Mouse (Mus musculus) neural tube, embryonic 14.5 days (tissue): ENCODE measurements around the gene Dram1. TPM values are rescaled to one million over a fixed set of nuclear protein-coding genes. Genes with fewer than 3 reads are reported as not detected.

Experiments
- ATAC-seq: fragments of 200-750 bp; cut with Nextera tagmentation; 2 replicates; pipeline ENCODE4 v1.8.0; 2017; ENCODE audit warnings: low read depth, mild to moderate bottlenecking, moderate TSS enrichment, moderate library complexity
- H3K27ac ChIP-seq: fragments of 300-500 bp; sonication (generic); 2 replicates; pipeline ENCODE4 v1.5.1; 2014; ENCODE audit warnings: low read depth, mild to moderate bottlenecking, control low read depth, low read length, moderate library complexity, mixed read lengths
- H3K27me3 ChIP-seq: fragments of 300-500 bp; sonication (generic); 2 replicates; pipeline ENCODE4 v1.6.1; 2014; ENCODE audit warnings: low read length; ENCODE audit not compliant: control insufficient read depth, insufficient read depth
- H3K36me3 ChIP-seq: fragments of 300-500 bp; sonication (generic); 2 replicates; pipeline ENCODE4 v1.6.1; 2014; ENCODE audit warnings: low read length, mixed read lengths; ENCODE audit not compliant: control insufficient read depth, insufficient read depth
- H3K4me1 ChIP-seq: fragments of 300-500 bp; sonication (generic); 2 replicates; pipeline ENCODE4 v1.6.1; 2014; ENCODE audit warnings: low read length; ENCODE audit not compliant: control insufficient read depth, insufficient read depth
- H3K4me2 ChIP-seq: fragments of 300-500 bp; sonication (generic); 2 replicates; pipeline ENCODE4 v1.6.1; 2014; ENCODE audit warnings: mild to moderate bottlenecking, low read depth, low read length, control low read depth
- H3K4me3 ChIP-seq: fragments of 300-500 bp; sonication (generic); 2 replicates; pipeline ENCODE4 v1.5.1; 2014; ENCODE audit warnings: low read depth, low read length, control low read depth, mixed read lengths
- H3K9ac ChIP-seq: fragments of 300-500 bp; sonication (generic); replicated peaks from 2 replicates; pipeline ENCODE4 v1.6.1; 2014; ENCODE audit warnings: low read depth, mild to moderate bottlenecking, control low read depth, low read length, mixed read lengths
- H3K9me3 ChIP-seq: fragments of 300-500 bp; sonication (generic); 2 replicates; pipeline ENCODE4 v1.6.1; 2016; ENCODE audit warnings: low read length; ENCODE audit not compliant: control insufficient read depth
- WGBS: fragments of 180-500 bp; shearing (Covaris S2); extraction: QIAGEN DNeasy Blood & Tissue Kit; methylation state at CpG from one replicate; pipeline ENCODE4 v1.1.7; 2014; 5-methylcytosine and 5-hydroxymethylcytosine counted together
- polyA plus RNA-seq: library from polyadenylated mRNA; unstranded; fragments of >200 nt; fragmentation: Nextera tagmentation; extraction: Ambion mirVana; gene quantifications from 2 replicates; pipeline ENCODE4 v1.2.1, GENCODE M21; 2014

Gene Dram1
- polyA plus RNA-seq, 1 experiment from 2014 or later = 0.35 TPM

GRCm38 (mm10) chr10:88409751-88410150 is 30.9 kb upstream of the Dram1 start:
- Histone ChIP-seq H3K4me2 (no peak overlapping the region), H3K4me1 (no peaks in the 10 kb centered on the region), H3K4me3 (no peak overlapping the region), H3K27me3 (no peaks in the 10 kb centered on the region), H3K9me3 (no peaks in the 10 kb centered on the region), H3K36me3 (no peaks in the 10 kb centered on the region), H3K27ac (no peak overlapping the region), H3K9ac (no peak overlapping the region)
- 77% methylated on average over 2 of the region's 2 CpGs for WGBS
- ATAC-seq = no peak

- H3K9me3 ChIP-seq = no peaks in the 10 kb centered on the region
- H3K4me1 ChIP-seq = no peaks in the 10 kb centered on the region
- no peak overlapping the region for H3K4me2 ChIP-seq
- no peaks in the 10 kb centered on the region for H3K27me3 ChIP-seq
- H3K27ac ChIP-seq = no peak overlapping the region
- no peak for ATAC-seq
- H3K4me3 ChIP-seq = no peak overlapping the region
- no peaks in the 10 kb centered on the region for H3K36me3 ChIP-seq
- WGBS = 94% methylated on average over 12 of the region's 12 CpGs
- no peak overlapping the region for H3K9ac ChIP-seq
Measured at GRCm38 (mm10) chr10:88407875-88408631, 29.2 kb upstream of the Dram1 start.

- no peak for ATAC-seq
- no peaks in the 10 kb centered on the region for H3K27me3 ChIP-seq
- H3K4me2 ChIP-seq = no peak overlapping the region
- no peaks in the 10 kb centered on the region for H3K9me3 ChIP-seq
- no peak overlapping the region for H3K9ac ChIP-seq
- no peak overlapping the region for H3K27ac ChIP-seq
- no peaks in the 10 kb centered on the region for H3K4me1 ChIP-seq
- H3K36me3 ChIP-seq = no peaks in the 10 kb centered on the region
- 60% methylated on average over 7 of the region's 7 CpGs for WGBS
- H3K4me3 ChIP-seq = no peak overlapping the region
Measured at GRCm38 (mm10) chr10:88405812-88406211, 26.9 kb upstream of the Dram1 start.

DNA sequence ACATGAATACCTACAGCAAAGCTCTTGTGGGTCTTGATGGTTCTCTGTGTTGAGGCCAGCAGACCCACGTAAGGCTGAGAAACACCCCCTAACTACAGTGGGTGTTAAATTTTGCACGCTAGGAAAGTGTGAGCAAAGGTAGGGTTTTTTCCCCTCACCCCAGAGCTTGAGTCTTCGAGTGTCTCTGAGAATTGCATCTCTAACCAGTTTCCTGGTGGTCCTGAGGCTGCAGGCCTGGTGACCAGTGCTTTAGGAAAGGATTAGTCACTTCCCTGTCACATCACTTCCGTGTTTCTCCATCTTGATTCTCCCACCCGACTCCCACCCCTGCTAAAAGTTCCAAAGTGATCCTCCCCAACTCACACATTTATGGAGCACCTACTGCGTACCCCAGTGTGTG is 25.3 kb upstream of the Dram1 start:
- no peak overlapping the region for H3K4me2 ChIP-seq
- no peaks in the 10 kb centered on the region for H3K9me3 ChIP-seq
- no peaks in the 10 kb centered on the region for H3K4me1 ChIP-seq
- H3K27me3 ChIP-seq = no peaks in the 10 kb centered on the region
- no peak overlapping the region for H3K27ac ChIP-seq
- no peak overlapping the region for H3K9ac ChIP-seq
- no peak for ATAC-seq
- no peaks in the 10 kb centered on the region for H3K36me3 ChIP-seq
- WGBS = 91% methylated on average over 6 of the region's 6 CpGs
- H3K4me3 ChIP-seq = no peak overlapping the region

- ATAC-seq = no peak
- Histone ChIP-seq H3K9me3 (no peaks in the 10 kb centered on the region), H3K4me1 (no peaks in the 10 kb centered on the region), H3K27ac (no peak overlapping the region), H3K4me3 (no peak overlapping the region), H3K27me3 (no peaks in the 10 kb centered on the region), H3K36me3 (no peaks in the 10 kb centered on the region), H3K9ac (no peak overlapping the region), H3K4me2 (no peak overlapping the region)
- 90% methylated on average over 4 of the region's 4 CpGs for WGBS
Measured at GRCm38 (mm10) chr10:88403021-88403420, 24.1 kb upstream of the Dram1 start.

DNA sequence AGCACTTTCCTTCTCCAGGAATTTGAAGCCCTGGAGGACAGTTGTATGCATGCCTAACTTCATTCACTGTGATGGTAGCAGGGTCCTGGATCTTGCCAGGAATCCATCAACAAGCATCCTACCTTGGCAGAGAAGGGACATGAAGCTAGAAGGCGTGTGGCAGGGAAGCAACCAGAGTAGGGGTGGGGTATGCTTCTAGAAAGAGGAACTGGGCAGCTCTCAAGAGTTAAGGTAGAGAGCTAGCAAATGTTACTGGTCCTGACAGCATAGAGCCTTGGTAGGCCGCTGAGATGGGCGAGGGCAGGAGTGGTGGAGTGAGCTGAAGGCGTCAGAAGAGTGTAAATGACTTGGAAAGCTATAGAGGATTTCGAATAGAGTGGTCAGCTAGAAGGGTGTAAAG is 20.4 kb upstream of the Dram1 start:
- Histone ChIP-seq H3K27me3 (no peaks in the 10 kb centered on the region), H3K36me3 (no peaks in the 10 kb centered on the region), H3K9ac (no peak overlapping the region), H3K4me3 (no peak overlapping the region), H3K9me3 (no peaks in the 10 kb centered on the region), H3K4me1 (no peaks in the 10 kb centered on the region), H3K27ac (no peak overlapping the region), H3K4me2 (no peak overlapping the region)
- ATAC-seq = no peak
- 93% methylated on average over 5 of the region's 5 CpGs for WGBS

DNA sequence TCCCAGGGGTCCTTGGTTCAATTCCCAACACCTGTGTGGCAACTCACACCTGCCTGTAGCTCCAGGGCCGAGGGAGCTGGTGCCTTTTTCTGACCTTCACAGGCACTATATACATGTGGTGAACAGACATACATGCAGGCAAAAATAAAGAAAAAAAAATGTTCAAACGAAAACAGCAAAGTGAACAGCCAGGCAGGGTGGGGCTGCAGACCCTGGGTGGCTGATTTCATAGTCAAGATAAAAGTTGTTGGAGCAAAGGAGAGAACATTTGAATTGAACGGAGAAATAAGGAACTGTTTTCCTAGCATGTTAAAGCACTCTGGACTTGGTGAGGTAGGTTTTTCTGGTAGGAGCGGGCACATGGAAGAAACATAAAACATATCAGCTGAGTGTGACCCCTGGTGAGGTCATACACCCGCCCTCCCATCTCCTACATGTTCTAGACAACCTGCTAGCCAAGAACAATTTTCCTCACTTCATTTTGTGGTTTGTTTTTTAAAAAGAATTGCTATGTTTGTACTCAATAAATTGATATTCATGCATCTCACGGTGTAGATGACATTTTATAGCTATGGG is 19.9 kb upstream of the Dram1 start:
- H3K9me3 ChIP-seq = no peaks in the 10 kb centered on the region
- no peak overlapping the region for H3K27ac ChIP-seq
- H3K4me3 ChIP-seq = no peak overlapping the region
- H3K36me3 ChIP-seq = no peaks in the 10 kb centered on the region
- H3K4me2 ChIP-seq = no peak overlapping the region
- H3K4me1 ChIP-seq = no peaks in the 10 kb centered on the region
- no peak for ATAC-seq
- no peak overlapping the region for H3K9ac ChIP-seq
- WGBS = 90% methylated on average over 6 of the region's 6 CpGs
- no peaks in the 10 kb centered on the region for H3K27me3 ChIP-seq

- H3K9ac ChIP-seq = no peak overlapping the region
- no peaks in the 10 kb centered on the region for H3K36me3 ChIP-seq
- WGBS = 87% methylated on average over 9 of the region's 9 CpGs
- no peak overlapping the region for H3K4me2 ChIP-seq
- H3K9me3 ChIP-seq = no peaks in the 10 kb centered on the region
- no peak overlapping the region for H3K4me3 ChIP-seq
- no peak overlapping the region for H3K27ac ChIP-seq
- no peak for ATAC-seq
- H3K4me1 ChIP-seq = no peaks in the 10 kb centered on the region
- H3K27me3 ChIP-seq = no peaks in the 10 kb centered on the region
Measured at GRCm38 (mm10) chr10:88392181-88392847, 13.4 kb upstream of the Dram1 start.

DNA sequence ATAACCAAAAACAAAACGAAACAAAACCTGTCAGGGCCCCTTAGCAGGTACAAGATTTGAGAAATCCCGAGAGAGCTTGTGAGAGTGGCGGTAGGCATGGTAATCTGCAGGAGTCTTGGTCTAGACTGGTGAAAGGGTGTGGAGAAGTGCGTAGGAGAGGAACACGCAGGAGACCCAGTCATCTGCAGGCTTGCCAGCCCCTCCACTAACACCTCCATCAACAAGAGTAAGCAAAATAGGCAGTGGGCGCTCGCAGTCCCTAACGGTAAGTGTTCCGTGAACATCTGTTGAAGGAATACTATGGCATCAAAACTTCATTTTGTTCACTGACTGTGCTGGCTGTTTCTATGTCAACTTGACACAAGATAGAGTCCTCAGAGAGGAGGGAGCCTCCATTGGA is 12.6 kb upstream of the Dram1 start:
- H3K36me3 ChIP-seq = no peaks in the 10 kb centered on the region
- H3K27me3 ChIP-seq = no peaks in the 10 kb centered on the region
- H3K9ac ChIP-seq = no peak overlapping the region
- no peaks in the 10 kb centered on the region for H3K4me1 ChIP-seq
- no peak overlapping the region for H3K4me3 ChIP-seq
- H3K4me2 ChIP-seq = no peak overlapping the region
- 96% methylated on average over 9 of the region's 9 CpGs for WGBS
- ATAC-seq = no peak
- no peaks in the 10 kb centered on the region for H3K9me3 ChIP-seq
- H3K27ac ChIP-seq = no peak overlapping the region
